Comparison of ENCODE assay signal across 17 mouse cellular contexts in the genomic region with DNA sequence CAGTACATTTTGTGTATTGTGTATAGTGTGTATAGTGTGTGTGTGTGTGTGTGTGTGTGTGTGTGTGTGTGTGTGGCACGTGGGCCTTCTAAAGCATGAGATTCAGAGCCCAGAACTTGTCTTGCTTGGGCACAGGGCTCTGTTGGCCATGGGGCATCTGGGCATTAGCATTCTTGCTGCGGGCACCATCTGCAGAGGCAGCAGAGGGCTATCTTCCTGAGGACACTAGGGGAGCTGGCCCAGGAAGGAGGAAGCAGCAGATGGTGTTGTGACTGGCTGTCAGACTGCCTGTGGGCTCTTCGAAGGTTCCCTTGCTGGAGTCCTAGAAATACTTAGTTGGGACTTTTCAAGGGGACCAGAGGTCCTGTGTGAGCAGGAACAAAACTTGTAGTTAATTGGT.
A peak's percentile ranks its signal among the peaks of the same experiment; 100 is the strongest.
DNase-seq lines count a peak whose midpoint lies in the region; ATAC-seq and TF ChIP-seq lines count a peak whose summit lies in the region.
"Had no signal": no experiment of that assay in that cellular context is flagged by ENCODE, and none has a peak within 500 bp of the region (broad histone marks: within the 10 kb centered on the region; RNA-seq: fewer than 3 reads in every experiment).

No protein-coding gene starts in this region.

- peak; percentile 44 for TF ChIP-seq CTCF in hindbrain, postnatal 0 days (IDR thresholded peaks at IDR 0.05; ENCODE audit: low read depth)

- H3K4me1 ChIP-seq in hindbrain, embryonic 13.5 days (replicated peaks) = no peaks in the 10 kb centered on the region; the same call in 1 of the 2 replicates
- no peaks in the 10 kb centered on the region for H3K4me1 ChIP-seq in hindbrain, embryonic 11.5 days (replicated peaks; ENCODE audit: control insufficient read depth, insufficient read depth, low read length)
- no peaks in the 10 kb centered on the region for H3K4me1 ChIP-seq in hindbrain, postnatal 0 days (ENCODE audit: insufficient read depth, low read length)

- no peaks in the 10 kb centered on the region for H3K36me3 ChIP-seq in hindbrain, embryonic 13.5 days
- no peaks in the 10 kb centered on the region for H3K36me3 ChIP-seq in hindbrain, embryonic 11.5 days (ENCODE audit: control insufficient read depth, insufficient read depth, low read length)
- H3K36me3 ChIP-seq in hindbrain, postnatal 0 days (ENCODE audit: insufficient read depth, low read length) = no peaks in the 10 kb centered on the region
- H3K36me3 ChIP-seq: heart, embryonic 13.5 days; kidney, embryonic 15.5 days; limb, embryonic 15.5 days had no signal

- no peaks in the 10 kb centered on the region for H3K9me3 ChIP-seq in hindbrain, embryonic 13.5 days
- H3K9me3 ChIP-seq in hindbrain, embryonic 11.5 days (ENCODE audit: control insufficient read depth, low read length) = no peaks in the 10 kb centered on the region
- H3K9me3 ChIP-seq in hindbrain, postnatal 0 days (ENCODE audit: low read length) = no peaks in the 10 kb centered on the region
- H3K9me3 ChIP-seq: heart, embryonic 13.5 days; kidney, embryonic 15.5 days; limb, embryonic 15.5 days had no signal

- H3K27me3 ChIP-seq in hindbrain, embryonic 13.5 days = no peaks in the 10 kb centered on the region
- H3K27me3 ChIP-seq in hindbrain, embryonic 11.5 days (ENCODE audit: control insufficient read depth, insufficient read depth, low read length) = no peaks in the 10 kb centered on the region
- H3K27me3 ChIP-seq in hindbrain, postnatal 0 days (ENCODE audit: insufficient read depth, low read length) = no peaks in the 10 kb centered on the region
- H3K27me3 ChIP-seq: heart, embryonic 13.5 days; kidney, embryonic 15.5 days; limb, embryonic 15.5 days had no signal

- WGBS in hindbrain, embryonic 13.5 days = 73% methylated on average over 3 of the region's 3 CpGs
- WGBS in hindbrain, embryonic 11.5 days = 83% methylated on average over 3 of the region's 3 CpGs
- WGBS in hindbrain, postnatal 0 days = 48% methylated on average over 3 of the region's 3 CpGs

- peak; percentile 65 for ATAC-seq in hindbrain, embryonic 13.5 days (ENCODE audit: low FRiP score)
- no peak for ATAC-seq in hindbrain, embryonic 11.5 days (ENCODE audit: low FRiP score)
- peak; percentile 97 for ATAC-seq in cerebellum, adult (ENCODE audit: insufficient number of reproducible peaks, low FRiP score, low TSS enrichment)
- peak; percentile 82 for ATAC-seq in hindbrain, postnatal 0 days
- no peak for ATAC-seq in erythroblast, adult 5-6 weeks (replicated peaks; ENCODE audit: low FRiP score, poor library complexity, severe bottlenecking)

- no peak for DNase-seq in hindbrain, embryonic 11.5 days (ENCODE audit: low spot score)
- DNase-seq in cerebellum, postnatal 14 days = peak; percentile 82 to 87
- DNase-seq in hindbrain, postnatal 0 days (ENCODE audit: low spot score) = peak; percentile 67
- DNase-seq in adipocyte (ENCODE audit: low spot score) = no peak
- DNase-seq in urinary bladder, adult 2 months (ENCODE audit: low spot score) = no peak
- DNase-seq: adrenal gland, adult 2 months; embryo, embryonic 11 days; gastrocnemius, postnatal 25 days; lung, embryonic 14.5 days; thymus, postnatal 14 days had no signal

- no peak overlapping the region for H3K4me3 ChIP-seq in hindbrain, embryonic 13.5 days
- H3K4me3 ChIP-seq in hindbrain, embryonic 11.5 days (ENCODE audit: low read depth, low read length) = no peak overlapping the region
- no peak overlapping the region for H3K4me3 ChIP-seq in hindbrain, postnatal 0 days (ENCODE audit: low read length)
- H3K4me3 ChIP-seq: erythroblast, embryonic 14.5 days; heart, embryonic 13.5 days; kidney, embryonic 15.5 days; limb, embryonic 15.5 days had no signal

- H3K9ac ChIP-seq in hindbrain, embryonic 13.5 days = no peak overlapping the region
- H3K9ac ChIP-seq in hindbrain, embryonic 11.5 days (ENCODE audit: low read depth, low read length) = no peak overlapping the region
- no peak overlapping the region for H3K9ac ChIP-seq in hindbrain, postnatal 0 days (replicated peaks; ENCODE audit: low read length)
- H3K9ac ChIP-seq: heart, embryonic 13.5 days; kidney, embryonic 15.5 days; limb, embryonic 15.5 days; lung, embryonic 14.5 days had no signal

- H3K27ac ChIP-seq in hindbrain, embryonic 13.5 days = no peak overlapping the region
- H3K27ac ChIP-seq in hindbrain, embryonic 11.5 days (ENCODE audit: low read depth, low read length) = no peak overlapping the region
- peak overlapping the region; percentile 46; the same call in 1 of the 2 replicates for H3K27ac ChIP-seq in hindbrain, postnatal 0 days
- H3K27ac ChIP-seq: heart, embryonic 13.5 days; kidney, embryonic 15.5 days; limb, embryonic 15.5 days had no signal

- no peak overlapping the region for H3K4me2 ChIP-seq in hindbrain, embryonic 13.5 days
- H3K4me2 ChIP-seq in hindbrain, embryonic 11.5 days (replicated peaks; ENCODE audit: low read depth, low read length) = no peak overlapping the region
- no peak overlapping the region for H3K4me2 ChIP-seq in hindbrain, postnatal 0 days (ENCODE audit: low read depth, low read length)
- H3K4me2 ChIP-seq: heart, embryonic 13.5 days; kidney, embryonic 15.5 days; limb, embryonic 15.5 days; lung, embryonic 14.5 days had no signal

Comparison
In these comparisons a context has a peak if more than half of its experiments do, and no peak if none do; other contexts are left out.
1. ATAC-seq: peak in hindbrain, embryonic 13.5 days (single experiment), cerebellum, adult (single experiment) and hindbrain, postnatal 0 days (single experiment); none in hindbrain, embryonic 11.5 days (single experiment) and erythroblast, adult 5-6 weeks (single experiment).
2. DNase-seq: peak in cerebellum, postnatal 14 days (2 of 2) and hindbrain, postnatal 0 days (single experiment); none in hindbrain, embryonic 11.5 days (single experiment), adipocyte (single experiment) and urinary bladder, adult 2 months (single experiment).